Mouse (Mus musculus) MEL (cell line): ENCODE measurements around the gene A730009L09Rik.

Experiments
- BHLHE40 ChIP-seq: IDR thresholded peaks from 2 replicates; pipeline ENCODE4 v1.6.1; 2012; ENCODE audit warnings: low read depth, mild to moderate bottlenecking, inconsistent platforms, low read length, improper control_type of control experiment, borderline replicate concordance
- CTCF ChIP-seq, 3 experiments: IDR thresholded peaks in 2 of 3; conservative IDR thresholded peaks in 1 of 3; 2 replicates each; pipeline ENCODE4 v1.5.1; 2011 to 2012; ENCODE audit warnings: low read length in 3 of 3, low read depth in 2 of 3, mild to moderate bottlenecking in 2 of 3, improper control_type of control experiment in 1 of 3, inconsistent platforms in 1 of 3, mixed read lengths in 1 of 3, moderate library complexity in 1 of 3; ENCODE audit not compliant: control insufficient read depth in 1 of 3, insufficient read depth in 1 of 3, poor library complexity in 1 of 3, severe bottlenecking in 1 of 3
- GABPA ChIP-seq: IDR thresholded peaks from 2 replicates; pipeline ENCODE4 v1.6.1; 2012; ENCODE audit warnings: low read depth, mild to moderate bottlenecking, inconsistent platforms, low read length, improper control_type of control experiment, moderate library complexity
- POLR2A ChIP-seq, 2 experiments: IDR thresholded peaks; 2 replicates each; pipeline ENCODE4 v1.6.1; 2011 to 2012; ENCODE audit warnings: low read length in 2 of 2, mild to moderate bottlenecking in 2 of 2, control low read depth in 1 of 2, improper control_type of control experiment in 1 of 2, low read depth in 1 of 2, moderate library complexity in 1 of 2; ENCODE audit not compliant: control insufficient read depth in 1 of 2, insufficient read depth in 1 of 2, poor library complexity in 1 of 2
- POLR2AphosphoS2 ChIP-seq: IDR thresholded peaks from 2 replicates; pipeline ENCODE4 v1.6.1; 2011; ENCODE audit warnings: low read length, improper control_type of control experiment
- TAL1 ChIP-seq: IDR thresholded peaks from 2 replicates; pipeline ENCODE4 v1.6.1; 2012; ENCODE audit warnings: mild to moderate bottlenecking, inconsistent platforms, low read length, moderate library complexity, mixed read lengths

DNA sequence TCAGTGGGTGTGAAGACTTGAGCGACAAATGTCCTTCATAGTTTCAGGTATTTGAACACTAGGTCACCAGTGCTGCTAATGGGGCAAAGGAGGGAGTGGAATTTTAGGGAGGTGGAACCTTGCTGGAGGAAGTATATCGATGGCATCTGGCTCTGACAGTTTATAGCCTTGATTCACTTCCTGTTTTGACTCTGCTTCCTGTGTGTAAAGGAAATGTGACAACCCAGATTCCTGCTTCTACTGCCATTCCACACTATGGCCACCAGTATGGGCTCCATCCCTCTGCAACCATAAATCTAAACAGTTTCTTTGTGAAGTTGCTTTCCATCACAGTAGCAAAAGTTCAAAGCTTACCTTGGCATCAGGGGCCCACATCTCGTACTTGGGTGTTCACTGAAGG, 17.9 kb downstream of the A730009L09Rik start:
- TF ChIP-seq POLR2A (IDR thresholded peaks at IDR 0.05; ENCODE audit: control insufficient read depth in 1 of 2, insufficient read depth in 1 of 2, low read depth in 1 of 2, low read length in 2 of 2, poor library complexity in 1 of 2), result no peak
- TF ChIP-seq TAL1, result no peak
- TF ChIP-seq CTCF (IDR thresholded peaks at IDR 0.05 in 2 of 3, conservative IDR thresholded peaks at IDR 0.05 in 1 of 3; ENCODE audit: control insufficient read depth in 1 of 3, insufficient read depth in 1 of 3, low read depth in 2 of 3, low read length in 3 of 3, poor library complexity in 1 of 3, severe bottlenecking in 1 of 3), result no peak
- TF ChIP-seq POLR2AphosphoS2, result no peak
- TF ChIP-seq BHLHE40, result no peak
- TF ChIP-seq GABPA, result no peak
